In genomic region chr5:77354361-77354787, GRCm38 (mm10) we compare ENCODE assay signal across 8 mouse cellular contexts. TPM values are rescaled to one million over a fixed set of nuclear protein-coding genes. Genes with fewer than 3 reads are reported as not detected.
DNase-seq lines count a peak whose midpoint lies in the region; ATAC-seq and TF ChIP-seq lines count a peak whose summit lies in the region.

No protein-coding gene starts in this region.

- peak; percentile 59; the same call in 1 of the 2 replicates for TF ChIP-seq EP300 in heart, adult 2 months (IDR thresholded peaks at IDR 0.05; ENCODE audit: insufficient read depth, low read depth, low read length)

- DNase-seq in 3134 (ENCODE audit: extremely low read depth, insufficient read length, low spot score), result peak; percentile 33
- DNase-seq in adrenal gland, postnatal 25 days, result peak; percentile 87
- DNase-seq in embryonic facial prominence, embryonic 11.5 days (ENCODE audit: low spot score), result peak; percentile 94
- DNase-seq in heart, adult 2 months, result peak; percentile 84 to 90
- DNase-seq in kidney, adult 2 months, result peak; percentile 95
- peak; percentile 94 for DNase-seq in limb, embryonic 11.5 days (ENCODE audit: low spot score)
- peak; percentile 94 for DNase-seq in midbrain, embryonic 14.5 days
- peak; percentile 56 for DNase-seq in spleen, adult 12 weeks (ENCODE audit: low spot score)

- no peak overlapping the region for H3K4me3 ChIP-seq in embryonic facial prominence, embryonic 11.5 days (ENCODE audit: low read depth, low read length)
- H3K4me3 ChIP-seq in heart, adult 2 months, result no peak overlapping the region
- H3K4me3 ChIP-seq in kidney, adult 2 months (ENCODE audit: insufficient read depth, low read depth, low read length), result no peak overlapping the region
- H3K4me3 ChIP-seq in limb, embryonic 11.5 days (ENCODE audit: low read depth, low read length), result no peak overlapping the region
- 0 out of 2 replicates have a peak overlapping the region, but pooled peaks have one; percentile 10 for H3K4me3 ChIP-seq in midbrain, embryonic 14.5 days (replicated peaks; ENCODE audit: low read depth, low read length)

- no peak overlapping the region for H3K27ac ChIP-seq in embryonic facial prominence, embryonic 11.5 days (replicated peaks; ENCODE audit: low read depth, low read length)
- peak overlapping the region; percentile 93; the same call in 1 of the 2 replicates for H3K27ac ChIP-seq in heart, adult 2 months
- peak overlapping the region; percentile 59 for H3K27ac ChIP-seq in kidney, adult 2 months (ENCODE audit: insufficient read depth, low read depth, low read length)
- H3K27ac ChIP-seq in limb, embryonic 11.5 days (replicated peaks; ENCODE audit: low read depth, low read length), result no peak overlapping the region
- H3K27ac ChIP-seq in midbrain, embryonic 14.5 days (replicated peaks; ENCODE audit: low read depth, low read length), result no peak overlapping the region

- H3K9me3 ChIP-seq in embryonic facial prominence, embryonic 11.5 days (replicated peaks; ENCODE audit: control insufficient read depth, low read length), result no peaks in the 10 kb centered on the region
- no peaks in the 10 kb centered on the region for H3K9me3 ChIP-seq in limb, embryonic 11.5 days (ENCODE audit: control insufficient read depth, low read length)
- H3K9me3 ChIP-seq in midbrain, embryonic 14.5 days (ENCODE audit: control insufficient read depth, low read length), result no peaks in the 10 kb centered on the region

- 9% methylated on average over 16 of the region's 16 CpGs for whole genome bisulfite sequencing in embryonic facial prominence, embryonic 11.5 days
- WGBS in heart, adult 2 months, result 17% methylated on average over 16 of the region's 16 CpGs
- WGBS in kidney, adult 2 months, result 8% methylated on average over 16 of the region's 16 CpGs
- WGBS in limb, embryonic 11.5 days, result 5% methylated on average over 16 of the region's 16 CpGs
- 8% methylated on average over 16 of the region's 16 CpGs for WGBS in midbrain, embryonic 14.5 days

- intact Hi-C loops in heart, adult 2 months (cut with DNase I), result loop anchor here (1.0 kb wide), 2 partner anchors 106 to 111 kb away; no protein-coding TSS in a partner anchor

- ATAC-seq in embryonic facial prominence, embryonic 11.5 days (replicated peaks; ENCODE audit: insufficient number of reproducible peaks, low FRiP score, low TSS enrichment, low read depth), result peak; percentile 41
- peak; percentile 67 for ATAC-seq in limb, embryonic 11.5 days (ENCODE audit: insufficient number of reproducible peaks, low FRiP score, low TSS enrichment, low read depth)
- peak; percentile 69 for ATAC-seq in midbrain, embryonic 14.5 days (ENCODE audit: low FRiP score, low TSS enrichment)

- H3K27me3 ChIP-seq in embryonic facial prominence, embryonic 11.5 days (ENCODE audit: control insufficient read depth, insufficient read depth, low read length), result no peaks in the 10 kb centered on the region
- H3K27me3 ChIP-seq in heart, adult 2 months (ENCODE audit: control insufficient read depth, insufficient read depth, low read length), result no peaks in the 10 kb centered on the region
- H3K27me3 ChIP-seq in kidney, adult 2 months (replicated peaks; ENCODE audit: control insufficient read depth, insufficient read depth, low read length), result no peaks in the 10 kb centered on the region
- H3K27me3 ChIP-seq in limb, embryonic 11.5 days (ENCODE audit: control insufficient read depth, insufficient read depth, low read length), result no peaks in the 10 kb centered on the region
- H3K27me3 ChIP-seq in midbrain, embryonic 14.5 days (ENCODE audit: control insufficient read depth, insufficient read depth, low read length), result no peaks in the 10 kb centered on the region

- no peaks in the 10 kb centered on the region for H3K79me2 ChIP-seq in heart, adult 2 months (replicated peaks; ENCODE audit: control insufficient read depth, insufficient read depth, low read length)

- H3K4me2 ChIP-seq in embryonic facial prominence, embryonic 11.5 days (ENCODE audit: low read depth, low read length), result peak overlapping the region; percentile 24
- H3K4me2 ChIP-seq in limb, embryonic 11.5 days (ENCODE audit: low read depth, severe bottlenecking), result peak overlapping the region; percentile 23; the same call in 1 of the 2 replicates
- H3K4me2 ChIP-seq in midbrain, embryonic 14.5 days (ENCODE audit: low read length), result peak overlapping the region; percentile 46

- no peaks in the 10 kb centered on the region; the same call in 1 of the 2 replicates for H3K36me3 ChIP-seq in embryonic facial prominence, embryonic 11.5 days (replicated peaks; ENCODE audit: control insufficient read depth, insufficient read depth, low read depth, low read length)
- no peaks in the 10 kb centered on the region; the same call in 1 of the 2 replicates for H3K36me3 ChIP-seq in heart, adult 2 months (ENCODE audit: control insufficient read depth, insufficient read depth, low read length)
- H3K36me3 ChIP-seq in kidney, adult 2 months (ENCODE audit: control insufficient read depth, insufficient read depth, low read length), result peaks cover 3% of the 10 kb centered on the region; the same call in 1 of the 2 replicates
- no peaks in the 10 kb centered on the region; the same call in none of the 2 replicates for H3K36me3 ChIP-seq in limb, embryonic 11.5 days (ENCODE audit: control insufficient read depth, insufficient read depth, low read length)
- H3K36me3 ChIP-seq in midbrain, embryonic 14.5 days (ENCODE audit: control insufficient read depth, insufficient read depth, low read length), result peaks cover 9% of the 10 kb centered on the region

- no peak for TF ChIP-seq POLR2A in heart, adult 2 months (IDR thresholded peaks at IDR 0.05; ENCODE audit: insufficient read depth, low read depth, low read length)
- no peak for TF ChIP-seq POLR2A in kidney, adult 2 months (IDR thresholded peaks at IDR 0.05; ENCODE audit: low read depth, low read length)

- no peak overlapping the region for H3K9ac ChIP-seq in embryonic facial prominence, embryonic 11.5 days (replicated peaks; ENCODE audit: low read length)
- no peak overlapping the region for H3K9ac ChIP-seq in heart, adult 2 months (ENCODE audit: low read depth, low read length)
- H3K9ac ChIP-seq in limb, embryonic 11.5 days (ENCODE audit: low read length), result no peak overlapping the region
- no peak overlapping the region; the same call in 1 of the 2 replicates for H3K9ac ChIP-seq in midbrain, embryonic 14.5 days (replicated peaks; ENCODE audit: low read length)

- peak; percentile 100; the same call in 1 of the 2 replicates for TF ChIP-seq CTCF in heart, adult 2 months (IDR thresholded peaks at IDR 0.05)
- TF ChIP-seq CTCF in kidney, adult 2 months (conservative IDR thresholded peaks at IDR 0.05; ENCODE audit: insufficient read depth, insufficient read length, low read depth, low read length), result peak; percentile 93

- H3K4me1 ChIP-seq in embryonic facial prominence, embryonic 11.5 days (ENCODE audit: control insufficient read depth, insufficient read depth, low read length), result no peaks in the 10 kb centered on the region
- H3K4me1 ChIP-seq in heart, adult 2 months (ENCODE audit: control insufficient read depth, insufficient read depth, low read length), result peaks cover 14% of the 10 kb centered on the region
- peaks cover 43% of the 10 kb centered on the region for H3K4me1 ChIP-seq in kidney, adult 2 months (ENCODE audit: control insufficient read depth, insufficient read depth, low read length)
- peaks cover 10% of the 10 kb centered on the region for H3K4me1 ChIP-seq in limb, embryonic 11.5 days (ENCODE audit: control insufficient read depth, insufficient read depth, low read length)
- H3K4me1 ChIP-seq in midbrain, embryonic 14.5 days (ENCODE audit: control insufficient read depth, insufficient read depth, low read length), result peaks cover 8% of the 10 kb centered on the region; the same call in 1 of the 2 replicates

RNA-seq across cellular contexts. Expression of gene Polr2b, which starts 44.4 kb away (rescaled TPM):
- 102 and 106 TPM in 2 replicates for total RNA-seq in adrenal gland, postnatal 25 days (2021)
- polyA plus RNA-seq in embryonic facial prominence, embryonic 11.5 days (2014; fragmentation: Nextera tagmentation; extraction: Ambion mirVana), result 104 and 109 TPM in 2 replicates
- total RNA-seq in heart, adult 2 months (2021), result 10 to 100 TPM; 34.1 to 34.5 TPM
- 25.4 and 26.8 TPM in 2 replicates for polyA plus RNA-seq in heart, adult 2 months (2012; rRNA removed)
- 15.7 and 32.2 TPM in 2 replicates for polyA plus RNA-seq in kidney, adult 2 months (2012; rRNA removed)
- 95.7 and 102 TPM in 2 replicates for polyA plus RNA-seq in limb, embryonic 11.5 days (2014; fragmentation: Nextera tagmentation; extraction: Ambion mirVana)
- 59.2 and 77.2 TPM in 2 replicates for polyA plus RNA-seq in midbrain, embryonic 14.5 days (2014; fragmentation: Nextera tagmentation; extraction: Ambion mirVana)

RNA-seq across cellular contexts. Expression of gene Noa1, which starts 44.5 kb away (rescaled TPM):
- 28.7 and 42.9 TPM in 2 replicates for total RNA-seq in adrenal gland, postnatal 25 days (2021)
- 29.2 and 36.4 TPM in 2 replicates for polyA plus RNA-seq in embryonic facial prominence, embryonic 11.5 days (2014; fragmentation: Nextera tagmentation; extraction: Ambion mirVana)
- total RNA-seq in heart, adult 2 months (2021), result 10 to 100 TPM; 19.7 to 21.3 TPM
- polyA plus RNA-seq in heart, adult 2 months (2012; rRNA removed), result 12.2 and 13.5 TPM in 2 replicates
- polyA plus RNA-seq in kidney, adult 2 months (2012; rRNA removed), result 15.1 and 17.7 TPM in 2 replicates
- 32.1 and 35.2 TPM in 2 replicates for polyA plus RNA-seq in limb, embryonic 11.5 days (2014; fragmentation: Nextera tagmentation; extraction: Ambion mirVana)
- polyA plus RNA-seq in midbrain, embryonic 14.5 days (2014; fragmentation: Nextera tagmentation; extraction: Ambion mirVana), result 35.9 and 36.1 TPM in 2 replicates

RNA-seq across cellular contexts. Expression of gene Igfbp7, which starts 53.5 kb away (rescaled TPM):
- total RNA-seq in adrenal gland, postnatal 25 days (2021), result 782 and 885 TPM in 2 replicates
- 12.2 and 20.0 TPM in 2 replicates for polyA plus RNA-seq in embryonic facial prominence, embryonic 11.5 days (2014; fragmentation: Nextera tagmentation; extraction: Ambion mirVana)
- 100 to 1,000 TPM; 174 to 205 TPM for total RNA-seq in heart, adult 2 months (2021)
- 342 and 353 TPM in 2 replicates for polyA plus RNA-seq in heart, adult 2 months (2012; rRNA removed)
- polyA plus RNA-seq in kidney, adult 2 months (2012; rRNA removed), result 4,855 and 6,899 TPM in 2 replicates
- polyA plus RNA-seq in limb, embryonic 11.5 days (2014; fragmentation: Nextera tagmentation; extraction: Ambion mirVana), result 1.9 and 2.6 TPM in 2 replicates
- polyA plus RNA-seq in midbrain, embryonic 14.5 days (2014; fragmentation: Nextera tagmentation; extraction: Ambion mirVana), result 56.3 and 60.7 TPM in 2 replicates

Comparison
In these comparisons a context has a peak if more than half of its experiments do, and no peak if none do; other contexts are left out.
1. DNase-seq: peak in every context shown above with its lines; median percentile 95 in kidney, adult 2 months; 94 in embryonic facial prominence, embryonic 11.5 days; 94 in limb, embryonic 11.5 days; 94 in midbrain, embryonic 14.5 days; 87 in adrenal gland, postnatal 25 days; 87 in heart, adult 2 months; 56 in spleen, adult 12 weeks; 33 in 3134.
2. H3K27ac ChIP-seq: peak in heart, adult 2 months (single experiment) and kidney, adult 2 months (single experiment); none in embryonic facial prominence, embryonic 11.5 days (single experiment), limb, embryonic 11.5 days (single experiment) and midbrain, embryonic 14.5 days (single experiment).
3. RNA of gene Igfbp7, which starts 53.5 kb away (polyA plus RNA-seq): 4,855 to 6,899 TPM in kidney, adult 2 months; 342 to 353 TPM in heart, adult 2 months, 56.3 to 60.7 TPM in midbrain, embryonic 14.5 days, 12.2 to 20.0 TPM in embryonic facial prominence, embryonic 11.5 days and 1.9 to 2.6 TPM in limb, embryonic 11.5 days; every median in the first group is over 10 times any median in the second.
4. Peak in every context shown above with its lines, with median percentiles within 50 percentile points of each other: ATAC-seq and H3K4me2 ChIP-seq.